Mouse (Mus musculus): ENCODE results near the gene Rsl1. TPM values are rescaled to one million over a fixed set of nuclear protein-coding genes. Genes with fewer than 3 reads are reported as not detected.
A peak's percentile ranks its signal among the peaks of the same experiment; 100 is the strongest.
"Not testable (repeated sequence)": the region's sequence is repeated elsewhere in the genome, so short reads cannot be mapped to it uniquely, and the experiment has no call there.

The Rsl1 gene
- 1 to 10 TPM; 4.7 to 7.2 (median 5.8) TPM for total RNA-seq (2022)

DNA sequence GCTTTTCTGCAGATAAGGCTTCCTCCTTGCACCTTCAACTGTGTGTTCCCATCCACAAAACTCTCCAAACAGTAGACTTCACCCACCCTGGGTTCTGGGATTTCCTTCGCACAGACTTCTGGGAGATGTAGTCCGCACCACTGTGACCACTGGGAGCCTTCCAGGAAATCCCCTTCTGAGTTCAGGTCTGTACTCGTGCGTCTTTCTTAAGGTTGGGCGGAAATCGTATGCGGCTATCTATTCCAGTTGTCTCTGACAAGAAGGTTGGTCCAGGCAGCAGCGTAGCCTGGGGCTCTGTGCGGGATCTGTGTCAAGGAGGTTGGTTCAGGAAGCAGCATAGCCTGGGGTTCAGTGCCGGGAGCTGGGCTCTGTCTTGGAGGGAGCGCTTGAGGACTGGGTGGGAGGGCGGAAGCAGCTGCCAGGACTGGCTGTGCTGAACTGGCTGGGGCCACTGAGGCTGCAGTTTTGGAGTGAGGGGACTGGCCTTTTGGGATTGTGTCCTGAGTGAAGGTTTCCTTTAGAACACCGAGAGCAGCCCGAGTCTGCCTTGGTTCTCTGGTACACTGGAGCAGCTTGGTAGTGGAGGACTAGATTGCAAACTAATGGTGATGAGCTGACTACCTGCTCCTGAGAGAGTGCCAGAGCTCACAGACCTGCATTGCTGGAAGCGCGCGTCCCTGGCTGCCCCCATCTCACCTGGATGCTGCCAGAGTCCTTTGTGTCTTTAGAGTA is at the start of gene Rsl1:
Gene Rsl1, plus strand, starts transcription at position 192 of the 732 bp plus-strand sequence.
- DNase-seq (ENCODE audit: low spot score in 2 of 2) = peak; percentile 55 to 71

GRCm38 (mm10) chr13:67124460-67124859 is 48.5 kb upstream of the Rsl1 start:
- no peak for DNase-seq (ENCODE audit: low spot score in 2 of 2)

DNA sequence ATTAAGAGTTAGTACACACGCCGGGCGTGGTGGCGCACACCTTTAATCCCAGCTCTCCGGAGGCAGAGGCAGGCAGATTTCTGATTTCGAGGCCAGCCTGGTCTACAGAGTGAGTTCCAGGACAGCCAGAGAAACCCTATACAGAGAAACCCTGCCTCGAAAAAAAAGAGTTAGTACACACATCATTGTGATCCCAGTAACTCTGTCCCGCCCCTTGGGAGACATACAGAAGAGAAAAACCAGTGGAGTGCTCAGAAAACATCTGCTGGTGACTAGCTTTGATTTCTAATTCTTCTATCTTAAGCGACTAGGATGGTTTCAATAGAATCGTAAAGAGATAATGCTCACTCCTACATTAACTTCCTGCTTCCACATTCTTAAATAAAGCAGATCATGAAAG is 45.5 kb upstream of the Rsl1 start:
- DNase-seq (ENCODE audit: low spot score in 2 of 2) = not testable (repeated sequence)

DNA sequence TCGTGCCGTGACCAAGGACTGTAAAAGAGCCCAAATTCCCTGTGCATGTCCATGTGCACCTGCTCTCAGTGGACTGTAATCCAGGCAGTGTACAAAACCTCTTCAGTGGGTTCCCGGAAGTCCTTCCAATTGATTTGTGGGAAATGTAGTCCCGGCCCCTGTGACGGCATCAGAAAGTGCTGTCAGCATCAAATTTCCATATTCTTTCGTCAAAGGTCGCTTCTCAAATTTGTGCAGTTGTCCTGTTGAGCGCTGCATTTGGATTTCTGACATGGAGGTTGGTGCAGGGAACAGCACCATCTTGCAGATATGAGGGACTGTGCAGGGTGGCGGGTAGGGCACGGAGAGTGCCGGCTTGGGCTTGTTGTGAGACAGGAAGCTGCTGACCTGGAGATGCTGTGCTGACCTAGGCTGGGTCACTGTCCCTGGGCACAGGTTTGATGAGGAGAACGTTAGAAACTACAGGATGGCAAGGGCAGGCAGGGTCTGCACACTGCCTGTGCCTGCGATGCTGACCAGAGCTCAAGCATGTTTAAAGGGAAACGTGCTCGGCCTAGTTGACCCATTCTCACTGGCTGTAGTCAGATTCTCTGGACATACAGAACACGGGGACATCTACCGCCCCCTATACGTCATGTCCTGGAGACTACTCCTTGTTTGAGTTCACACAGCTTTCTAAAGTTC is 44.8 kb upstream of the Rsl1 start:
- DNase-seq (ENCODE audit: low spot score in 2 of 2) = peak; percentile 88

DNA sequence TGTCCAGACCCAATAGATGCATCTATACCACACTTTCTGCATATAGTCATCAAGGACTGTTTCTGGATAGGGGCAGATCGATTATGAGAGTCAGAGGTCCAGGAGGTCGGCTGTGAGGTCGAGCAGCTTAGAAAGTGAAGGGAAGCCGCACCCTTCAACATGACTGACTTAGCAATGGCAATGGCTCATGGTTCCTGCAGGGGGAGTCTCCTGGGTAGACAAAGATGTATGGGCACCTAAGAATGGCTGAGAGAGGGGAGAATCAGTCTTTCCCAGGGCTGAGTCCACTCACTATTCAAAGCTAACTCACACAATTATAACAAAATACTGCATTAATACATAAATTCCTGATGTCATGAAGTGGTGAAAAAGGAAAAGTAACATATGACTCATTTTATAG is 6.9 kb upstream of the Rsl1 start:
- not testable (repeated sequence) for DNase-seq (ENCODE audit: low spot score in 2 of 2)

GRCm38 (mm10) chr13:67173723-67174055 is 707 bp downstream of the Rsl1 start:
- no peak for DNase-seq (ENCODE audit: low spot score in 2 of 2)

- peak; percentile 38 to 40 for DNase-seq (ENCODE audit: low spot score in 2 of 2)
These were observed 21.4 kb downstream of the Rsl1 start, which contains the start of gene Zfp455 for GRCm38 (mm10) chr13:67194340-67194894. Gene Zfp455 (plus strand): TSS chr13:67194506.

DNA sequence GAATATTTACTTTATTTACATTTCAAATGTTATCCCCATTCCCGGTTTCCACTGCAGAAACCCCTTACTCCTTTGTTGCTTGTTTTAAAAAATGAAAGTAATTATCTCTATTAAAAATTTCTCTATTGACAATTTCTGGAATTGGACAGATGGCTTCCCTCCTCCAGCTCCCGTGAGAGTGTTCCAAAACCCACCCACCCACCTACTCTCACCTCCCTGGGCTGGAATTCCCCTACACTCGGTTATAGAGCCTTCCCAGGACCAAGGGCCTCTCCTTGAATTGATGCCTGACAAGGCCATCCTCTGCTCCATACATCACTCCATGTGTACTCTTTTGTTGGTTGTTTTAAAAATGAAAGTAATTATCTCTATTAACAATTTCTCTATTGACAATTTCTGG is 28.7 kb downstream of the Rsl1 start:
- DNase-seq (ENCODE audit: low spot score in 2 of 2) = peak in 1 of 2 experiments; percentile 21

DNA sequence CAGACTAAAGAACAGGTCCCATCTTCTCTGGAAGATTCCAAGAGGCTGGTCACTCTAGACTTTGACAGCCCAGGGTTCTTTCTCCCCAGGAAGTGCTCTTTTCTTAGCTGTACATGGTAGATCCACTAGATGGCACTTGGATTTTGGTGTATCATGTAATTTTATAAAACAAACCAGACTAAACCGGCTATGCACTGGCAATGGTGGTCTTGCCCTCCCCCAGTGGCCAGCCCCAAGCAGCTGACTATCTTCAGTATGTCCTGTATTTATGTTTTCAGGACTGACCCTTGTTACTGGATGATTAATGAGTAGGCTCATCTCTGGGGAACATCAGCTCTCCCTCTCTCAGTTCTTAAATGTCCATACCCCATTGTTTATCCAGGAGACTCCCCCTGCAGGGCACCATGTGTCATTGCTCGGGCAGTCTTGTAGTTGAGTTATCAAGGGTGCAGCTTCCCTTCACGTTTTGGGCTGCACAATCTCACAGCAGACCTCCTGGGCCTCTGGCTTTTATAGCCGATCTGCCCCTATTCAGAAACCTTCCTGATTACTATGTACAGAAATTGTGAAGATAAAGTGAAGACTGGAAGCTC is 41.1 kb downstream of the Rsl1 start:
- no peak for DNase-seq (ENCODE audit: low spot score in 2 of 2)

Other genes with a start within 250 kb of the Rsl1 start
- 1 to 10 TPM; 4.2 to 5.4 (median 4.7) TPM for gene Zfp712, start 112.0 kb upstream of the Rsl1 start, total RNA-seq (2022)
- 1 to 10 TPM; 2.2 to 2.7 (median 2.6) TPM for gene Zfp708, start 75.2 kb upstream of the Rsl1 start, total RNA-seq (2022)
- gene Gm28557, start 64.6 kb upstream of the Rsl1 start, total RNA-seq (2022) = 1 to 10 TPM; 3.1 to 4.3 (median 3.5) TPM
- gene Rslcan18, start 56.9 kb upstream of the Rsl1 start, total RNA-seq (2022) = under 1 TPM; 0.25 to 0.78 (median 0.54) TPM
- 10 to 100 TPM in 2 of 4 experiments, 1 to 10 TPM in 2; 8.4 to 13.8 (median 11.4) TPM for gene Zfp759, start 51.5 kb upstream of the Rsl1 start, total RNA-seq (2022)
- 1 to 10 TPM; 2.3 to 4.3 (median 3.8) TPM for gene Zfp455, start 21.3 kb downstream of the Rsl1 start, total RNA-seq (2022)
- 10 to 100 TPM; 18.2 to 26.5 (median 23.8) TPM for gene Zfp458, start 105.3 kb downstream of the Rsl1 start, total RNA-seq (2022)
- 1 to 10 TPM; 5.0 to 9.0 (median 6.3) TPM for gene Zfp457, start 133.3 kb downstream of the Rsl1 start, total RNA-seq (2022)
- 1 to 10 TPM; 3.2 to 4.3 (median 3.9) TPM for gene Zfp595, start 159.4 kb downstream of the Rsl1 start, total RNA-seq (2022)
- gene Gm28044, start 187.4 kb downstream of the Rsl1 start, total RNA-seq (2022) = 1 to 10 TPM in 2 of 4 experiments, not detected in 2; 1.1 to 3.2 TPM
- 1 to 10 TPM; 1.1 to 2.0 (median 1.3) TPM for gene Zfp953, start 187.4 kb downstream of the Rsl1 start, total RNA-seq (2022)
- gene Gm28041, start 202.6 kb downstream of the Rsl1 start, total RNA-seq (2022) = not detected
- 1 to 10 TPM; 1.0 to 1.9 (median 1.6) TPM for gene Zfp456, start 202.6 kb downstream of the Rsl1 start, total RNA-seq (2022)
- 1 to 10 TPM; 2.2 to 4.5 (median 2.4) TPM for gene Zfp429, start 226.6 kb downstream of the Rsl1 start, total RNA-seq (2022)
- 1 to 10 TPM; 3.4 to 5.9 (median 4.4) TPM for gene Zfp459, start 248.2 kb downstream of the Rsl1 start, total RNA-seq (2022)